Mouse (Mus musculus): ENCODE results near the gene Kiz.

- TF ChIP-seq POLR2A (IDR thresholded peaks at IDR 0.05; ENCODE audit: low read depth, low read length) (no peak), CTCF (IDR thresholded peaks at IDR 0.05; ENCODE audit: borderline replicate concordance, insufficient read depth, low read length) (no peak)
Measured at GRCm38 (mm10) chr2:147007265-147007664, 151.6 kb downstream of the Kiz start.

Measured in embryonic fibroblast, embryonic 13.5 days (primary cell).